Mouse (Mus musculus) midbrain, embryonic 16.5 days (tissue): ENCODE results near the gene Aox1. TPM values are rescaled to one million over a fixed set of nuclear protein-coding genes. Genes with fewer than 3 reads are reported as not detected.

ENCODE experiments used
- ATAC-seq: fragments of 200-750 bp; cut with Nextera tagmentation; 2 replicates; pipeline ENCODE4 v1.8.0; 2017; ENCODE audit warnings: moderate TSS enrichment
- H3K27ac ChIP-seq: fragments of 300-500 bp; sonication (generic); 2 replicates; pipeline ENCODE4 v1.5.1; 2014; ENCODE audit warnings: mild to moderate bottlenecking, low read length, mixed read lengths
- H3K27me3 ChIP-seq: fragments of 300-500 bp; sonication (generic); 2 replicates; pipeline ENCODE4 v1.6.1; 2014; ENCODE audit warnings: low read depth, low read length, mixed read lengths; ENCODE audit not compliant: control insufficient read depth, insufficient read depth
- H3K36me3 ChIP-seq: fragments of 300-500 bp; sonication (generic); 2 replicates; pipeline ENCODE4 v1.6.1; 2014; ENCODE audit warnings: mild to moderate bottlenecking, low read length, moderate library complexity, mixed read lengths; ENCODE audit not compliant: control insufficient read depth, insufficient read depth
- H3K4me1 ChIP-seq: fragments of 300-500 bp; sonication (generic); 2 replicates; pipeline ENCODE4 v1.6.1; 2014; ENCODE audit warnings: mild to moderate bottlenecking, low read length, mixed read lengths; ENCODE audit not compliant: control insufficient read depth, insufficient read depth
- H3K4me2 ChIP-seq: fragments of 300-500 bp; sonication (generic); 2 replicates; pipeline ENCODE4 v1.6.1; 2014; ENCODE audit warnings: mild to moderate bottlenecking, low read length, mixed read lengths
- H3K4me3 ChIP-seq: fragments of 300-500 bp; sonication (generic); 2 replicates; pipeline ENCODE4 v1.5.1; 2014; ENCODE audit warnings: low read depth, mild to moderate bottlenecking, low read length, moderate library complexity, mixed read lengths
- H3K9ac ChIP-seq: fragments of 300-500 bp; sonication (generic); 2 replicates; pipeline ENCODE4 v1.6.1; 2014; ENCODE audit warnings: low read depth, low read length, mixed read lengths
- H3K9me3 ChIP-seq: fragments of 300-500 bp; sonication (generic); replicated peaks from 2 replicates; pipeline ENCODE4 v1.6.1; 2014; ENCODE audit warnings: mild to moderate bottlenecking, low read length, mixed read lengths; ENCODE audit not compliant: control insufficient read depth, poor library complexity, severe bottlenecking
- WGBS: fragments of 180-500 bp; shearing (Covaris S2); extraction: QIAGEN DNeasy Blood & Tissue Kit; methylation state at CpG from one replicate; pipeline ENCODE4 v1.1.7; 2014; 5-methylcytosine and 5-hydroxymethylcytosine counted together
- polyA plus RNA-seq: library from polyadenylated mRNA; unstranded; fragments of >200 nt; fragmentation: Nextera tagmentation; extraction: Ambion mirVana; gene quantifications from 2 replicates; pipeline ENCODE4 v1.2.1, GENCODE M21; 2015

Gene Aox1
- polyA plus RNA-seq, 1 experiment from 2014 or later: 0.18 TPM

DNA sequence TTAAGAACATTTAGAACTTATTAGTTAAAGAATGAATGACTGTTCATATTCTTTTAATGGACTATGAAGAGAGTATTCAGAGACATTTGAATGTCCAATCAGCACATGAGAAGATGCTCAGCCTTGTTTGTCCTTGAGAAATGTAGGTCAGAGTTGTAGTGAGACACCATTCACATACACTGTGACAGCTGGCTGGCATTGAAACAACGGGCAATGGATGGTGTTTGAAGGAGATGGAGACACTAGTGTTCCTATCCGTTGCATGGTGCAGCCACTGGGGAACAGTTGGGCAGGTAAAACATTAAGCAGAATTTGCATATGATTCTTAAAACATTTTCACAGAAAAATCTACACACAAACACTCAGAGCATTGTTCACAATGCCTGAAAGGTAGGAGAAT, 77.3 kb downstream of the Aox1 start:
- Histone ChIP-seq H3K9me3 (no peaks in the 10 kb centered on the region), H3K9ac (no peak overlapping the region), H3K4me1 (no peaks in the 10 kb centered on the region), H3K4me3 (no peak overlapping the region), H3K27ac (no peak overlapping the region), H3K4me2 (no peak overlapping the region), H3K36me3 (no peaks in the 10 kb centered on the region), H3K27me3 (no peaks in the 10 kb centered on the region)
- no peak for ATAC-seq
- 82% methylated on average over 2 of the region's 2 CpGs for WGBS

DNA sequence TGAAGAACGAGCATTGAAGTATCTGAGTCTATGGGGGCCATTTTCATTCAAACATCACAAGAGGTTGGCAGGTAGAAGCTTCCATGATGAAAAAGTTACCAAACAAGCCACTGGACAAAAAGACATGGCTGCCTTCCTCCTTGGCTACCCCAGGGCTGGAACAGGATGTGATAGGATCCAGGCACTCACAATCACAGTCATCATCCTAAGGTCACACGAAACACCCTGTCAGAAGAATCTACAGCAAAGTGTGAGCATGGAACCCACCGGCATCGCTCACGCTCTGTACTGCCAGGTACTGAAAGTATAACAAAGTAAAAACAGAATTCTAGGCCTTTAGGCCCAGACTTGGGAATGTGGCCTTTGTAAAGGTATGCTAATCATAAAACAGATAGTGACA, 80.5 kb downstream of the Aox1 start:
- 95% methylated on average over 5 of the region's 5 CpGs for WGBS
- H3K9me3 ChIP-seq: no peaks in the 10 kb centered on the region
- H3K9ac ChIP-seq: no peak overlapping the region
- no peak overlapping the region for H3K4me2 ChIP-seq
- no peak overlapping the region for H3K4me3 ChIP-seq
- H3K27me3 ChIP-seq: no peaks in the 10 kb centered on the region
- H3K27ac ChIP-seq: no peak overlapping the region
- no peak for ATAC-seq
- no peaks in the 10 kb centered on the region for H3K4me1 ChIP-seq
- no peaks in the 10 kb centered on the region for H3K36me3 ChIP-seq

DNA sequence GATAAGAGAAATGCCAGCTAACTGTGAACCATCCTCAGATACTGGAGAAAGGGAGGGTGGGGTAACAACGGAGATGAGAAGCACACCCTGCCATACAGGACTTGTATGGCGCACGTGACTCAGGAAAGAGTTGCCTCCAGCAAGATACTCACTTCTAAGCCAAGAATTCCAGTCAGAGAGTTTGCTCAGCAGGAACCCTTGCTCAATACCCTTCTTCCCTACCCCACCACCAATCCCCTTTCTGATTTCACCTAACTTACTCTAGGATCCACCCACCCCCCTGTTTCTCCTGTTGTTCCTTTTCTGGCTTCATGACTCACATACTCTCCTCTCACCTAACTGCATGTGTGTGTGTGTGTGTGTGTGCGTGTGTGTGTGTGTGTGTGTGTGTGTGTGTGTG, 81.6 kb downstream of the Aox1 start:
- WGBS: 80% methylated on average over 4 of the region's 4 CpGs
- no peak overlapping the region for H3K27ac ChIP-seq
- H3K9me3 ChIP-seq: no peaks in the 10 kb centered on the region
- H3K36me3 ChIP-seq: no peaks in the 10 kb centered on the region
- no peak for ATAC-seq
- H3K9ac ChIP-seq: no peak overlapping the region
- H3K4me2 ChIP-seq: no peak overlapping the region
- no peak overlapping the region for H3K4me3 ChIP-seq
- no peaks in the 10 kb centered on the region for H3K4me1 ChIP-seq
- H3K27me3 ChIP-seq: no peaks in the 10 kb centered on the region

DNA sequence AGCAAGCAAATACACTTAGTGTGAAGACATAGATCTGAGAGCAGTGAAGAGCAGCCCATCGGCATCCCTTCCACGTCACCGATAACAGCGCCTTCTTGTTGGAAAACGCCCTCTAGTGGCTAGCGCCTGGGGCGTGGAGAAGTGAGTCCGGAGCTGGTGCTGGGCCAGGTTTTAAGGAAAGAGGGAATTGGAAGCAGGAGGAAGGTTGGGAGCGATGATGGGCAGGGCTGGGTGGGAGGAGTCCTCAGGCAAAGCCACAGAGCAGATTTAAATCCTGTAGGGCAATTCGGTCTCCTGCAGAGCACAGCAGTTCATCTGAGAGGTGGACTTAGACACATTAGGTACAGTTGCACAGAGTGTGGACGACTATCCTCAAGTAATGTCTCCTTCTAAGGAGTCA, 83.1 kb downstream of the Aox1 start, which contains the start of gene Aox3:
Aox3 (plus strand) TSS at position 251 of the 400 bp plus-strand sequence.
- Histone ChIP-seq H3K9ac (no peak within 1 kb of the TSS; the same call in 1 of the 2 replicates), H3K9me3 (no peaks in the 10 kb centered on the region), H3K4me1 (no peaks in the 10 kb centered on the region), H3K36me3 (no peaks in the 10 kb centered on the region), H3K27me3 (no peaks in the 10 kb centered on the region), H3K27ac (no peak within 1 kb of the TSS), H3K4me3 (peak within 1 kb of the TSS; percentile 15; the same call in 1 of the 2 replicates), H3K4me2 (peak within 1 kb of the TSS; percentile 38)
- 9% methylated on average over 11 of the region's 11 CpGs for WGBS
- ATAC-seq: peak; percentile 86

DNA sequence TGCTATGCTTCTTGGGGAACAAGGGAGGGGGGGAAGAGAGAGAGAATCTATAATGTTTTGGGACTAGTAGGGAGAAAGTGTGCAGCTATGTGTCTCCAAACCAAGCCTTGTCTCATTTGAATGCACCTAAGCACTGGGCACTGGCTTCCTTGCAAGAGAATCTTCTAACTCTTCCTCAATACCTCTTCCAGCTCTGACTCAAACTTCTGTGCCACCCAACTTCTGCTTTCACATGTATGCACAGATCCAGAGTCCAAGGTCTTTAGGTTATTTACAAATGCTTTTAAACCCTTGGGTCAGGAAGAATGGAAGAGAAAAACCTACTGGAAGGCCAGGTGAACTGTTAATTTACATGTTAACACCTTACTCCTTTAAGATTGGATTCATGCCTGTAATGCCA, 83.7 kb downstream of the Aox1 start:
- no peak overlapping the region for H3K27ac ChIP-seq
- H3K4me3 ChIP-seq: no peak overlapping the region
- no peaks in the 10 kb centered on the region for H3K9me3 ChIP-seq
- H3K9ac ChIP-seq: no peak overlapping the region
- no peaks in the 10 kb centered on the region for H3K4me1 ChIP-seq
- H3K4me2 ChIP-seq: no peak overlapping the region
- no peak for ATAC-seq
- H3K27me3 ChIP-seq: no peaks in the 10 kb centered on the region
- no peaks in the 10 kb centered on the region for H3K36me3 ChIP-seq

DNA sequence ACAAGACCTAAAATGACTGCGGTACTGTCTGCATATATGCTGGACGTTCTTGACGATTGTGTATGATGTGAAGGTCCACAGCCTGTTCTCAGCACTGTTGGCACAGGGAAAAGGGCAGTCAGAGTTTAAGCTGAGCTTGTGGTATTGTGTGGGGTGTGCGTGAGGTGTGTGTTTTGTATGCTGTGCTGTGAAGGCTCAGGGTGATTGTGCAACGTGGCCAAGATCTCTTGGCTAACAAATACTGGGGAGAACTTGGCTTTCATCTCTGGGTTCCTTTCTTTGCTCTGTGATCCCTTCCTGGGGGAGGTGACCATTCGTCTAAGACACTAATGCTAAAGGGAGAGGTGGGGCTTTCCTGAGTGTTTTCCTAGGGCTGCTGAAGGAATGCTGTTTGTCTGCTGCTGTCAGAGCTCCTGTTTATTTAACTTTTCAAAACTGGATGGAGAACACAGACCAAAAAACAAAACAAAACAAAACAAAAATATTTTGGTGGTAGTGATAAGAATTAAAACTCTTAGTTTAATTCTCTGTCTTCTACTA, 84.4 kb downstream of the Aox1 start:
- H3K9me3 ChIP-seq: no peaks in the 10 kb centered on the region
- H3K4me2 ChIP-seq: no peak overlapping the region
- H3K4me1 ChIP-seq: no peaks in the 10 kb centered on the region
- H3K27me3 ChIP-seq: no peaks in the 10 kb centered on the region
- no peak overlapping the region for H3K27ac ChIP-seq
- H3K4me3 ChIP-seq: no peak overlapping the region
- no peaks in the 10 kb centered on the region for H3K36me3 ChIP-seq
- no peak overlapping the region for H3K9ac ChIP-seq
- ATAC-seq: no peak
- WGBS: 75% methylated on average over 6 of the region's 6 CpGs

DNA sequence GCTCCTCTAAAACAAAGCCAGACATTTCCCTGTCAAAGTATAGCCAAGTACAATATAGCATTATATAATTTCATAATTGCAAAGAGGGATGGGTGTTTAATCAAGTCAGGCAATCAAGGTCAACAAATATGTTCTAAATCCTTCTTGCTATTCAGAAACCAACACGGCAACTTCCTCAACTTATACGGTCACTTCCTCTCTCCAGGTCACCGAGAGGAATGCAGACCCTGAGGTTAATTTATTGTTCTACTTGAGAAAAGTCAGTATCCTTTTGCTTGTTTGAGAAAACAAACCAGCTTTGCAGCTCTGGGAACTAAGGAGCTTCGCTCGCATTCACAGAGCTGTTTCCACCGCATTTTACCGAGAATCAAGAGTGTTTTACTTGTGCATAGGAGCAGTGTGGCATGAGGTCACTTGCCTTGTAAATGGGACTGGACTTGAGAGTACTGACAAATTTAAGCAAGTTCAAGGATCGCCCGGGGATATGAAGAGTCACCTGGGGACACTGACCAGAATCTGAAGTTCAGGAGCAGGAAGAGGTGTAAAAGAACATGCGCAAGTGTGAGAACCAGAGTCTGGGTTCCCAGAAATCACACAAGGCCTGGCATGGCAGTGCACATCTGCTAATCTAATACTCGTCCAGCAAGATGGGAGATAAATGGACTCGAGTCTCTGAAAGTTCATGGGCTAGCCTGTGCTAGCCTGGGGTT, 85.1 kb downstream of the Aox1 start:
- no peak for ATAC-seq
- 80% methylated on average over 12 of the region's 12 CpGs for WGBS

DNA sequence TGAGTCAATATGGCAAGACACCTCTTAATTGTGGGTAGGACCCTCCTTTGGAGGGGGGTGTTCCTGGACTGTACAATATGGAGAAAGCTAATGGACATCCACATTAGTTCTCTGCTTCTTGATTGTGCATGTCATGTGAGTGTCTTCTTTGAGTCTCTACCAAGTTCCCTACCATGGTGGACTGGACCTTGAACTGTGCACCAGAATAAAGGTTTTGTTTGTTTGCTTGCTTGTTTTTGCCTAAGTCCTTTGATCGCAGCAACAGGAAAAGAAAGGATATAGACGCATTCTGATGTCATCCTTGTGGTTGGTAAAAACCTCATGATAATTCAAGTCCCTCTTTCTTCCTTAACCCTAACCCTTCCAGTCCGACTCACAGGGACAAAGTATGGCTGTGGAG, 88.5 kb downstream of the Aox1 start:
- no peak overlapping the region for H3K4me2 ChIP-seq
- 95% methylated on average over 3 of the region's 3 CpGs for WGBS
- no peak for ATAC-seq

More for the DNA sequence above, 85.1 kb downstream of the Aox1 start:
- Histone ChIP-seq H3K9me3 (no peaks in the 10 kb centered on the region), H3K36me3 (no peaks in the 10 kb centered on the region), H3K9ac (no peak overlapping the region), H3K27me3 (no peaks in the 10 kb centered on the region), H3K4me2 (no peak overlapping the region), H3K4me1 (no peaks in the 10 kb centered on the region), H3K4me3 (no peak overlapping the region), H3K27ac (no peak overlapping the region)

DNA sequence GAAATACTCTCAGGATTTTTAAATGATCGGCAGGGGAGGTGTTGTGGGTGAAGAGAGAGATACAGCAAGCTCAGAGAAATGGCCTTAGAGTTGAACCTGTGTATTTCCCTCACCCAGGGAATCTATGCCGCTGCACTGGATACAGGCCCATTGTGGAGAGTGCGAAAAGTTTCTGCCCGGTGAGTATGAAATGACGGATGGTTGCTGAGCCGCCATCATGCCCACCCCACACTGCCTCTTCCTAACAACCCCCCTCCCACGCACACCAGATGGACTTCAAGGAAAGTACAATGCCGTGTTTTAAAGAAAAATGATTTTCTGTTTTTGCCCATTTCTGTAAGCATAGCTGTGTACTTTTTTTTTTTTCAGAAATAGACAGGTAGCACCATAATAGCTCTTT, 95.2 kb downstream of the Aox1 start:
- 90% methylated on average over 8 of the region's 8 CpGs for WGBS
- no peak for ATAC-seq
- no peaks in the 10 kb centered on the region for H3K27me3 ChIP-seq
- H3K9ac ChIP-seq: no peak overlapping the region
- no peaks in the 10 kb centered on the region for H3K9me3 ChIP-seq
- H3K27ac ChIP-seq: no peak overlapping the region
- no peaks in the 10 kb centered on the region for H3K36me3 ChIP-seq
- no peaks in the 10 kb centered on the region for H3K4me1 ChIP-seq
- no peak overlapping the region for H3K4me3 ChIP-seq
- H3K4me2 ChIP-seq: no peak overlapping the region

More for the DNA sequence above, 88.5 kb downstream of the Aox1 start:
- Histone ChIP-seq H3K27ac (no peak overlapping the region), H3K36me3 (no peaks in the 10 kb centered on the region), H3K9ac (no peak overlapping the region), H3K9me3 (no peaks in the 10 kb centered on the region), H3K4me3 (no peak overlapping the region), H3K4me1 (no peaks in the 10 kb centered on the region), H3K27me3 (no peaks in the 10 kb centered on the region)
